Mouse (Mus musculus) thymus, adult 2 months (tissue): ENCODE data around the gene Gm20388.

Experiments
- CTCF ChIP-seq: fragments of 200-500 bp; IDR thresholded peaks from 2 replicates; pipeline ENCODE4 v1.5.1; 2012; ENCODE audit warnings: mild to moderate bottlenecking, control low read depth, low read length, moderate library complexity, borderline replicate concordance; ENCODE audit not compliant: control insufficient read depth, poor library complexity, insufficient read depth; ENCODE audit errors: extremely low read depth
- POLR2A ChIP-seq: fragments of 200-500 bp; IDR thresholded peaks from 2 replicates; pipeline ENCODE4 v1.6.1; 2012; ENCODE audit warnings: mild to moderate bottlenecking, low read length, control low read depth, moderate library complexity; ENCODE audit not compliant: control insufficient read depth, poor library complexity, insufficient read depth; ENCODE audit errors: extremely low read depth

DNA sequence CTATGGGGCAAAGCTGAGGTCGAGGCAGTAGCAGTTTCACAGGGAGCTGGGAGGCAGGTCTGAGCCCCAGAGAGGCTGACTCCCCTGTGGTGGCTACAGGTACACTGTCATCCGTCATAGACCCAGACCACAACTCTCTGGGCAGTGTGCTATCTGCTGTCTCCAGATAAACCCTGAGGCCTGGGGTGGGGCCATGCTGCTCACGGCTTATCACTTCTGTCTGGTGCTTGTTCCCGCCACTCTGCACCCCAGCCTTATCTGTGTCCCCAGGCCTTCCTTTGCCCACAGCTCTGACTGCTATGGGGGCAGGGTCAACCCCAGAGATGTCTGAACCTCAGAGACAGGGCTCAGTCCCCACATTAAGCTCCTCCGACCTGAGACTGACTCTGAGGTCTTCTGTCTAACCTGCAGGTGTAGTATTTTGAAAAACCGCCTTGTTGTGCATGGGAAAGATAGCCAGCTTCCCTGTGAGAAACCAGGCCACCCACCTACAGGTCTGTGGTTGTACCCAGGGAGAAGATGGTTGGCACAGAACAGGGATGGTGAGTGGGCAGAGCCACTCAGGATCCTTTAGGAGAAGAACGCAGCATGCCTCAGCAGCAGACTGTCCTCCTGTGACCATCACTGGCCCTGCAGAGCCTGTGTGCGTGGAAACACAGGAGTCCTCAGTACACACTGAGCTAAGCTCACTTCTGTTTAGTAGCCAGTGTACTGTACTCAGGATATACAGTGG, 461.2 kb downstream of the Gm20388 start:
- TF ChIP-seq POLR2A, result no peak
- TF ChIP-seq CTCF, result no peak
